Mouse (Mus musculus) liver, postnatal 0 days (tissue): ENCODE data around the gene Aldh1l1. TPM values are rescaled to one million over a fixed set of nuclear protein-coding genes. Genes with fewer than 3 reads are reported as not detected.

Experiments used
- ATAC-seq: fragments of 200-750 bp; cut with Nextera tagmentation; 2 replicates; pipeline ENCODE4 v1.8.0; 2017; ENCODE audit warnings: mild to moderate bottlenecking, moderate library complexity
- DNase-seq: peaks from one replicate; pipeline ENCODE4 v3.0.0-alpha.2; 2016
- H3K27ac ChIP-seq: fragments of 300-500 bp; sonication (generic); 2 replicates; pipeline ENCODE4 v1.5.1; 2014; ENCODE audit warnings: antibody characterized with exemption, moderate library complexity, mild to moderate bottlenecking, low read depth
- H3K27me3 ChIP-seq: fragments of 300-500 bp; sonication (generic); 2 replicates; pipeline ENCODE4 v1.6.1; 2014; ENCODE audit warnings: low read length, control low read depth, mixed read lengths; ENCODE audit not compliant: insufficient read depth
- H3K36me3 ChIP-seq: fragments of 300-500 bp; sonication (generic); replicated peaks from 2 replicates; pipeline ENCODE4 v1.6.1; 2014; ENCODE audit warnings: mild to moderate bottlenecking, control low read depth, low read length, moderate library complexity, mixed read lengths; ENCODE audit not compliant: insufficient read depth
- H3K4me1 ChIP-seq: fragments of 300-500 bp; sonication (generic); 2 replicates; pipeline ENCODE4 v1.6.1; 2014; ENCODE audit warnings: antibody characterized with exemption, mild to moderate bottlenecking, control low read depth; ENCODE audit not compliant: insufficient read depth
- H3K4me2 ChIP-seq: fragments of 300-500 bp; sonication (generic); 2 replicates; pipeline ENCODE4 v1.6.1; 2014; ENCODE audit warnings: low read depth, mild to moderate bottlenecking, low read length, moderate library complexity, mixed read lengths
- H3K4me3 ChIP-seq: fragments of 300-500 bp; sonication (generic); 2 replicates; pipeline ENCODE4 v1.5.1; 2014; ENCODE audit warnings: low read depth, low read length
- H3K9ac ChIP-seq: fragments of 300-500 bp; sonication (generic); replicated peaks from 2 replicates; pipeline ENCODE4 v1.6.1; 2014; ENCODE audit warnings: mild to moderate bottlenecking, moderate library complexity
- H3K9me3 ChIP-seq: fragments of 300-500 bp; sonication (generic); 2 replicates; pipeline ENCODE4 v1.6.1; 2016; ENCODE audit warnings: mild to moderate bottlenecking, control low read depth, low read length, mixed read lengths
- CTCF ChIP-seq: sonication (generic); IDR thresholded peaks from 2 replicates; pipeline ENCODE4 v1.5.1; 2016; ENCODE audit warnings: antibody characterized with exemption, low read depth
- EP300 ChIP-seq: IDR thresholded peaks from 2 replicates; pipeline ENCODE4 v1.6.1; 2016; ENCODE audit warnings: antibody characterized with exemption, low read depth, mild to moderate bottlenecking
- WGBS: fragments of 180-500 bp; shearing (Covaris S2); extraction: QIAGEN DNeasy Blood & Tissue Kit; methylation state at CpG from one replicate; pipeline ENCODE4 v1.1.7; 2014; ENCODE audit not compliant: insufficient replicate concordance; 5-methylcytosine and 5-hydroxymethylcytosine counted together
- polyA plus RNA-seq: library from polyadenylated mRNA; unstranded; fragments of >200 nt; fragmentation: Nextera tagmentation; extraction: Ambion mirVana; gene quantifications from 2 replicates; pipeline ENCODE4 v1.2.1, GENCODE M21; 2015

Gene Aldh1l1
- polyA plus RNA-seq, 1 experiment from 2014 or later, result 114 TPM

DNA sequence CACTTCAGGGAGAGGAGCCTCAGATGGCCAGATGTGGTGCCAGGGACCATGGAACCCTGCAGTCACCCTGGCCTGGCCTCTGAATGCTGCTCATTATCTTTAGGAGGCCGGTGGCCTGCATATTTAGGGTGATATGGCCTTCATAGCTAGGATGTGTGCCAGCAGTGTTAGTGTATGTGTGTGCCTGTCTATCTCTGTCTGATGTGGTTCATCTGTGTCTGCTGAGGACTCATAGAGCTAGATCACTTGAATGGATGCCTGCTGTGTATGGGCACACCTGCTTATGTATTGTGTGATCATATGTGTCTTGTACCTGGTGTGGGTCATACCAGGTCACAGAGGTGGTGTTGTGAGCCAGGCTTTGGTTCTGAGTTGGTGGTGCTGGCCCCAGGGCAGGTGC lies 18.0 kb upstream of the Aldh1l1 start:
- H3K36me3 ChIP-seq, result peaks cover 7% of the 10 kb centered on the region

DNA sequence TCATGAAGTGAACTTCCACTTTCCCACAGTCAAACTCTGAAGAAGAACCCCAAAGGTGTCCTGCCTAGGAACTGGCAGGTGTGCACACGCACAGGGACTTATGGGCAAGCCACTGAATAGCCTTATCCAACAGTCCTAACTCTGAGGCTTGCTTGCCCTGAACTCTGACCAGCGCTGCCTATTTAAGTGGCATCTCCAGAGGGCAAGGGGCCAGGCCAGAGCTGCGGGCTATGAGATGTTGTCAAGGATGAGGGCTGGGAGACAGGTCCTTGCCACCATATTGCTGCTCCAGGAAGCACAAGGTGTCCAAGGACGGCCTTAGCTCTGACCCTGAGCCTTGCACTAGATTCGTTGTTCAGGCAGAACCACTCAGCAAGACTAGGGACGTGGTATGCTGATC lies 17.2 kb upstream of the Aldh1l1 start:
- no peak for DNase-seq
- H3K4me2 ChIP-seq, result peak overlapping the region; percentile 74

More for the DNA sequence above, 18.0 kb upstream of the Aldh1l1 start:
- peaks cover 4% of the 10 kb centered on the region for H3K4me1 ChIP-seq
- peak overlapping the region; percentile 59; the same call in 1 of the 2 replicates for H3K27ac ChIP-seq
- WGBS, result 46% methylated on average over 1 of the region's 1 CpGs
- H3K27me3 ChIP-seq, result peaks cover 5% of the 10 kb centered on the region
- TF ChIP-seq EP300, result no peak
- TF ChIP-seq CTCF, result no peak
- peak overlapping the region; percentile 74 for H3K4me2 ChIP-seq
- no peaks in the 10 kb centered on the region for H3K9me3 ChIP-seq
- no peak for ATAC-seq
- peak overlapping the region; percentile 71 for H3K9ac ChIP-seq
- no peak for DNase-seq
- peak overlapping the region; percentile 48 for H3K4me3 ChIP-seq

DNA sequence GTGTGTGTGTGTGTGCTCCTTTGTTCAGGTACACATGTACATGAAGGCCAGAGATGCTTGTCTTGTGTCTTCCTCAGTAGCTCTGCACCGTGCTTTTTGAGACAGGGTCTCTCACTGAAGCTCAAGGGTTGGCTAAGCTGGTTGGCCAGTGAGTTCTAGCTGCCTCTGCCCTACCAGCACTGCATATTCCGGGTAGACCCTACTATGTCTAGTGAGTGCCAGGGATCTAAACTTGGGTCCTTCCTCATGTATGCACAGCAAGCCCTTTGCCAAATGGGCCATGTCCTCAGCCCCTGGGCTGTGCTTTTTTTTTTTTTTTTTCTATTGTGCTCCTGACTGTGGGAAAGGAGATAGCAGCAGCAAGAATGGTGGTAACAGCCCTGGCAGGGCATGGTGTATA lies 16.0 kb upstream of the Aldh1l1 start:
- Histone ChIP-seq H3K36me3 (peaks cover 18% of the 10 kb centered on the region), H3K4me3 (peak overlapping the region; percentile 48; the same call in 1 of the 2 replicates), H3K9me3 (no peaks in the 10 kb centered on the region), H3K4me2 (peak overlapping the region; percentile 74), H3K27me3 (no peaks in the 10 kb centered on the region), H3K9ac (peak overlapping the region; percentile 71), H3K27ac (peak overlapping the region; percentile 69), H3K4me1 (peaks cover 9% of the 10 kb centered on the region)
- TF ChIP-seq EP300 (no peak), CTCF (no peak)
- 78% methylated on average over 2 of the region's 2 CpGs for WGBS
- ATAC-seq (no peak), DNase-seq (no peak)

More for the DNA sequence above, 17.2 kb upstream of the Aldh1l1 start:
- Histone ChIP-seq H3K27me3 (no peaks in the 10 kb centered on the region), H3K27ac (peak overlapping the region; percentile 59; the same call in 1 of the 2 replicates), H3K9me3 (no peaks in the 10 kb centered on the region), H3K36me3 (peaks cover 15% of the 10 kb centered on the region), H3K4me3 (peak overlapping the region; percentile 48), H3K4me1 (peaks cover 6% of the 10 kb centered on the region), H3K9ac (peak overlapping the region; percentile 71)
- WGBS, result 68% methylated on average over 6 of the region's 6 CpGs
- TF ChIP-seq EP300, result no peak
- TF ChIP-seq CTCF, result no peak
- ATAC-seq, result no peak

DNA sequence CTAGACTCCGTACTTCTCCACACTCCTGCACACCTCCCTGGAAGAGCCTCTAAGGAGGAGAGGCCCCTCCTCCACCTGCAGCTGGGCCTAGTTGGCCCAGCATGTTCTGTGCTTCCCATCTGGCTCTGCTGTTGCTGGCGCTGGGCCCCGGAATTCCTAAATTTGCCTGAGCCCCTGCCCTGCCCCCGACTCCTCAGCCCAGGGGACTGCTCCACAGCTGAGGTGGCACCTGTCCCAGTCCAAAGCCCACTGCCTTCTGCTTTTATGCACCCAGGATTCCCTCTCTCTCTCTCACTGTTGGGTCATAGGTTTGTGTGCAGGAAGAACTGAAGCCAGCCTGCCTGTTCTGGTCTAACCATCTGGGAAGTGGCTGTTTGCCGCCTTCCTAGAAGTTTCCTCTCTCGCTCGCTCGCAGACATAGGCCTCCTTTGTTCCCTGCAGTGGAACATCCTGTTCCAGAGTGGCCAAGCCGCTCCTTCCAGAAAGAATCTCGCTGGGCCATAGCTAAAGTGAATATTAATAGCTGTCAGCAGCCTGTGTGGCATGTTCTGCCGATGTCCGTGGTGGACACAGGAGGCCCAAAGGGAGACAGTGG lies 15.2 kb upstream of the Aldh1l1 start:
- H3K4me3 ChIP-seq, result peak overlapping the region; percentile 48; the same call in 1 of the 2 replicates
- peaks cover 13% of the 10 kb centered on the region for H3K4me1 ChIP-seq
- WGBS, result 62% methylated on average over 12 of the region's 12 CpGs
- no peaks in the 10 kb centered on the region for H3K27me3 ChIP-seq
- peak overlapping the region; percentile 69 for H3K27ac ChIP-seq
- peak overlapping the region; percentile 71 for H3K9ac ChIP-seq
- no peak for TF ChIP-seq CTCF
- peak; percentile 42; the same call in 1 of the 2 replicates for TF ChIP-seq EP300
- DNase-seq (no peak), ATAC-seq (no peak)
- H3K4me2 ChIP-seq, result peak overlapping the region; percentile 74
- H3K9me3 ChIP-seq, result no peaks in the 10 kb centered on the region
- H3K36me3 ChIP-seq, result peaks cover 18% of the 10 kb centered on the region

DNA sequence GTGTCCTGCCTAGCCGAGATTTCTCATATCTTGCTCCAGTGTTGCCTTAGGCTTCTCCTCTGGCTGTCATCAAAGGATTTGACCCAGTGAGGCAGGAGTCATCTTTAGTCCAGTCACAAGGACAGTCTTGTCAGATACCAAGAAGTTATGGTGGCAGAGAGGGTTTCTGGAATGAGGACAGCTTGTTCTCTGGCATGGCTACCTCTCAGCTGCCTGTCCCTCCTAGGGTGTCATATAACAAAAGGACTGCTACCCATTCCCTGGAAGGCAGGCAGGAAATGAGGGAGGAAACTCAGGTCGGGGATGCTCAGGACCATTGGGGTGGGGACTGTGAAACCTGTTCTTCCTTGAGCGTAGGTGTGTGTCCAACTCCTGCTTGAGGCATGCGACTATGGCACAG lies 14.1 kb upstream of the Aldh1l1 start:
- Histone ChIP-seq H3K9me3 (no peaks in the 10 kb centered on the region), H3K4me2 (peak overlapping the region; percentile 38; the same call in 1 of the 2 replicates), H3K9ac (no peak overlapping the region; the same call in 1 of the 2 replicates), H3K27ac (peak overlapping the region; percentile 1; the same call in 1 of the 2 replicates), H3K4me3 (no peak overlapping the region), H3K27me3 (no peaks in the 10 kb centered on the region), H3K4me1 (peaks cover 20% of the 10 kb centered on the region), H3K36me3 (peaks cover 18% of the 10 kb centered on the region; the same call in 1 of the 2 replicates)
- 65% methylated on average over 4 of the region's 4 CpGs for WGBS
- ATAC-seq (no peak), DNase-seq (no peak)
- TF ChIP-seq EP300 (no peak), CTCF (no peak)

DNA sequence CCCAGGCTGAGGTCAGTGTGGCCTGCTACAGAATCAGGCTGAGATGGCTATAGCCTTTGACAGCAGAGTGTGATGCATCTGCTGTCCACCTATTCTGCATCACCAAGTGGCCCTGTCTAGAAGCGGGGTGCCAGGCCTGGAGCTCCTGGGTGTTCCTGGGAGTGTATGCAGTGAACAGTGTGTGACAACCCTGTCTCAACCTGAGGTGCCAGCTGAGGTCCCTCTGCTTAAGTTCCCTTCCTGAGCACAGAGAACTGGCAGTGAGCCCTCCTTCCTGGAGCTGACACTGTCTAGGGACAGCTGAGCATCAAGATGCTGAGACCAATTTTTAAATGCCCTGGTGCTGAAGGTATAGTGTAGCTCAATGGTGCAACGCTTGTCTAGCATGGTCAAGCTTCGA lies 13.5 kb upstream of the Aldh1l1 start:
- peak overlapping the region; percentile 38; the same call in 1 of the 2 replicates for H3K4me2 ChIP-seq
- H3K9ac ChIP-seq, result no peak overlapping the region; the same call in 1 of the 2 replicates
- TF ChIP-seq EP300 (no peak), CTCF (no peak)
- peaks cover 20% of the 10 kb centered on the region for H3K4me1 ChIP-seq
- no peak overlapping the region for H3K4me3 ChIP-seq
- H3K9me3 ChIP-seq, result no peaks in the 10 kb centered on the region
- WGBS, result 79% methylated on average over 3 of the region's 3 CpGs
- H3K27me3 ChIP-seq, result no peaks in the 10 kb centered on the region
- H3K27ac ChIP-seq, result no peak overlapping the region
- ATAC-seq (no peak), DNase-seq (no peak)
- H3K36me3 ChIP-seq, result peaks cover 18% of the 10 kb centered on the region; the same call in 1 of the 2 replicates
